Mouse (Mus musculus): ENCODE results near the gene Apoc3.

The Apoc3 gene

DNA sequence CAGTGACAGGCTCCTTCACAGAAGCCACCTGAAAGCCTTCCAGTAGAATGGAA lies at the start of gene Apoc3:
TSS of gene Apoc3 (minus strand) at position 41 of the 53 bp plus-strand sequence.
- no peak for DNase-seq

DNA sequence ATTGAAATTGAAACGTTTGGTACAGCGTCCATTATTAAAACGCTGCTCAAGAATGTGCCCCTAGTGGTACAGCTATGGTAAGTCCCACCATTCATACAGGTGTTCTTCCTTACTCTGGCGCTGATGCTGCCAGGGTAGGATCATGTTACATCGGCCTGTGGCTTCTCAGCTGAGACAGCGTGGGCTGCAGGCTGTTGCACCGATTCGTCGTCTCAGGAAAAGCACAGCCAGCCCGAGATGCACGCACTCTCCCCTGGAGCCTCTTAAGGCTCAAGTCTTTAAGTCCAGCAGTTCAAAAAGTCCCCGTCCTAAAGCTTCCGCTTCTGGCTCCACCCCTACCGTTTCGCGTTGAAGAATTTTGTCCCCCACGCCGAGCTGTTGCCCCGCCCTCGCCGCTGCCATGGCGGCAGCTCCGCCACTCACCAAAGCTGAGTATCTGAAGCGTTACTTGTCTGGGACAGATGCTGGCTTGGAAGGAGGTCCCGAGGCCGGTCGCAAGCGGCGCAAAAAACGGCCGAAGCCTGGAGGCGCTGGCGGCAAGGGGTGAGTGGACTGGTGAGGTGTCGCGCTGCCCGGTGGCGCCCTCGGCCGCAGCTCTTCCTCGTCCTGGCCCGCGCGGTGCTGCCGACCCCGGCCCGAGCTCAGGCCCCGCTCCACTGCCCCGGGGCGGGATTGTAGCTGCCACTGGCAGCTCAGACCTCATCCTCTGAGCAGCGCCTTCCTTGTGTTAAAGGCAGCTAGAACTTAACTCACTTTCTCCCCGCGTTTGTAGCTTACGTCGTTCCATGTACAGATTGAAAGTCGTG lies 47.4 kb upstream of the Apoc3 start, which contains the start of gene Bud13:
TSS of gene Bud13 (plus strand) at position 378 of the 806 bp plus-strand sequence.
- DNase-seq = peak; percentile 86

DNA sequence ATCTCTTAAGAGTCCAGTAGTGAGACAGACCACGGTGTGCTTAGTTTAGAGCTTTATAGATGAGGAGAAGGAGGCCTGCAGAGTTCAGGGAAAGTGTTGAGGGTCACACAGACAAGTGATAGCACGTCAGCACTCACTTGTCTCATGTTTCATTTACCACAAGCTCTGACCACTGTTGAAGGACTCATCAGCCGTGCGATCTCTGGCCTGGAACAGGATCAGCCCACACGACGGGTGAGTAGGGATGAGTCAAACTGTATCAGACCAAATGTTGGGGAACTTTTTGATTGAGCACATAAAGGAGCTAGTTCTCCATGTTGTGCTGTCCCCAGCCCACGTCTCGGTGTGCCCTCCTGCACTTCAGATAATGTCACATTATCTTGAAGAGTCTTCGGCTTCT lies 39.1 kb upstream of the Apoc3 start:
- DNase-seq = no peak

DNA sequence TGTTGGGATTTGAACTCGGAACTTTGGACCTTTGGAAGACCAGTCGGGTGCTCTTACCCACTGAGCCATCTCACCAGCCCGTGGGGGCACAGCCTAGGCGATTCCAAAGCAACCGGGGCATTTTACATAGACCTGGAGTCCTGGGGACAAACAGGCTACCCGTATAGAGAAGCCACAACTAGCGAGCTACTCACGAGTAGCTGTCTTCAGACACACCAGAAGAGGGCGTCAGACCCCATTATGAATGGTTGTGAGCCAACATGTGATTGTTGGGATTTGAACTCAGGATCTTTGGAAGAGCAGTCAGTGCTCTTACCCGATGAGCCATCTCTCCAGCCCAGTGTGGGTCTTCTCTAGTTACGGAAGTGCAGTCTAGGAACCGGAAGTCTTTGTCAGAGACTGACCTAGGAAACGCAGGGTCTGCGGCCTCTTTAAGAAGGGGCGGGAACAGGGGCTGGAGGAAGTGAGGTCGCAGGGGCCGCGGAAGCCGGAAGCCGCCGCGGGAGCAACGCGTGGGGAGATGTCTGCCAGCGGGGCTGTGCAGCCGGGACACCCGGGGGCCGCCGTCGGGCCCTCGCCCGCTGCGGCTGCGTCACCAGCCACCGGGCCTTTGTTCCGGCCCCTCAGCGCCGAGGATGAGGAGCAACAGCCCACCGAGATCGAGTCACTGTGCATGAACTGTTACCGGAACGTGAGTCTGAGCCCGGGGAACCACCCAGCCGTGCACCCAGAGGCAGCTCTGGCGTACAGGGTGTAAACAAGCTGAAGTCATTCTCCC lies 37.4 kb upstream of the Apoc3 start, which contains the start of gene Zpr1:
TSS of gene Zpr1 (plus strand) at position 388 of the 778 bp plus-strand sequence.
- DNase-seq = peak; percentile 91

DNA sequence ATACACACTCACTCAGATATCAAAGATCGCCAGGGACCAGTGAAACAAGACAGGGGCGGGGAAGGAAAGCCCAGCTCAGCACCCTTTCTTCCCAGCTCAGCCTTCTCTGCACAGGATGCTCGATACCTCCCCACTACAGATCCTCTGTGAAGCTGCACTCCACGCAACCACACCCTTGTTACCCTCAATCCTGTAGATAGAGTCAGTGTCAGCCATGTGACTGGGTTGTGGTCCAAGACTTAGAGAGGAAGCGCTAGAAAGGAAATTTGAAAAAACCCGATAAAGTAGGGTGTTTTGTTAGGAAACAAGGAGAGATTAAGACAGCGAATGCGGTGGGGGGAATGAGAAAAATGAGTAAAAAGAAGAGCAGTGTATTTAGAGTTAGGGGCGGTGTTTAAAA lies 36.6 kb upstream of the Apoc3 start:
- DNase-seq = no peak

DNA sequence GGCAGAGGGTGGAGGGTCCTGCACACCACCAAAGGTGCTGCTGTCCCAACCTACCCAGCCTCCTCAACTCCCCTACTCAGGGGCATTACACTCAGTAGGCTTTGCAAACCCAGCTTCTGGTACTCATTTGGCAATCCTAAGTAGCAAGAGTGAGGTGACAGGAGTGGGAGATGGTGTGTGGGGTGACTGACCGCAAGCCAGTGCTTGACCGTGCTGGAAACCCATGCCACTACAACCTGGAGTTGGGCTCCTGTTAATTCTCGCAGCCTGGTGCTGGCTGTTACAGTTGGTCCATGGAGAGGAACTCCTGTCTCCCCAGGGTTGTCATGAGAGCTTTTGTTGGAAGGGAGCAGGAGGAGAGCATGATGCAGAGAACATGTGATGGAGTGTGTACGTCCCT lies 35.3 kb upstream of the Apoc3 start:
- no peak for DNase-seq

DNA sequence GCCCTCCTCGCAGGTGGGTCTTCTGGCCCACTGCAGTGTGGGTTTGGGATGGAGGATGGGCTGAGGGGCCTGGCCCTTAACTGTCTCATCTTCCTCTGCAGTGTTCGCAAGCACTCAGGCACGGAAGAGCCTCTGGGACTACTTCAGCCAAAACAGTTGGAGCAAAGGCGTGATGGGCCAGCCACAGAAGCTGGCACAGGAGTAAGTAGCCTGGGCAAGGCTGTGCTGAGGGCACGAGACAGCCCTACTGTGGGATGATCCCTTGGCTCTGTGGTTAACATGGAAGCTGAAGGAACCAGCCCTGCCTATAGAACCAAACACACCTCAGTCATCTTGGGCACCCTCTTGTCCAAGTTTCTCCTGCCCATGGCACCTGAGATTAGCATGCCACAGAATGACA lies 33.7 kb upstream of the Apoc3 start:
- DNase-seq = no peak

DNA sequence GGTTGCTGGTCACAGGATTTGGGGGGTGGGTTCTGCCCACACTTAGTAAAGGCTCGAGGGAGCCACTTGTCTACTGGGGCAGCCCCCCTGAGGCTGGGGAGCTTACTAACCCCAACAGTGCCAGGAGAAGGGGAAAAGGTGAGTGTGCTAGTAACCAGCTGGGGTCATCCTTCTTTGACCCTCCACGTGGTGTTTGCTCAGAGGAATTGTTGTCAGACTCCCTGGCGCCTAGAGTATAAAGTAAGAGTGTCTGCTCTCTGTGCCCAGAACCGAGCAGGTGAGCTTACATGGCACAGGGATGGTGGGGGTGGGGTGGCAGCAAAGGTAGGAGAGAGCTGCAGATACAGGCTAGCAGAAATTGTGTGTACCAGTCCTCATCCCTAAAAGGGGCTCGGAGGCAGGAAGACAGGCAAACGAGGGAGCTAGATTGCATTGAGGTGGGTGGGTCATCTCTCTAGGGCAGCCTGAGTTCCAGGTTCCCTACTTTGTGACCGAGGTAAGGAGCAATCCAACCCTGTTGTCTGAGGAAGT lies 33.0 kb upstream of the Apoc3 start, which contains the start of gene Apoa5:
TSS of gene Apoa5 (plus strand) at position 291 of the 531 bp plus-strand sequence.
- no peak for DNase-seq

DNA sequence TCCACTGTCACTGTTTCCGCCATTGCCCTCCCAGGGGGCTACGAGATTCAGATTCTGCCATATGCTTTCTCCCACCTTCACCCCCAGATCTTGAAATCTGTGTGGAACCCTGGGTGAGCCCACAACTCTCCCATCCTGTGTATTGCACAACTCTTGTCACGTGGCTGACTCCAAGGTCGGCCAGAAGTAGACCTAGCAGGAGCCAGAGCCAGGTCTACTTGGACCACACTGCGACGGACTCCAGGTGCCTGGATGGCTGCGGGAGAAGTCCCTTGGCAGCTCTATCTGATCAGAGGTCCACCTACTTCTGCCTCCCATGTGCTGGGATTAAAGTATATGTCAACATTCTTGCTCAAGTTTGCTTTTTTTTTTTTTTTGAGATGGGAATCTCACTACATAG lies 25.7 kb upstream of the Apoc3 start:
- no peak for DNase-seq

DNA sequence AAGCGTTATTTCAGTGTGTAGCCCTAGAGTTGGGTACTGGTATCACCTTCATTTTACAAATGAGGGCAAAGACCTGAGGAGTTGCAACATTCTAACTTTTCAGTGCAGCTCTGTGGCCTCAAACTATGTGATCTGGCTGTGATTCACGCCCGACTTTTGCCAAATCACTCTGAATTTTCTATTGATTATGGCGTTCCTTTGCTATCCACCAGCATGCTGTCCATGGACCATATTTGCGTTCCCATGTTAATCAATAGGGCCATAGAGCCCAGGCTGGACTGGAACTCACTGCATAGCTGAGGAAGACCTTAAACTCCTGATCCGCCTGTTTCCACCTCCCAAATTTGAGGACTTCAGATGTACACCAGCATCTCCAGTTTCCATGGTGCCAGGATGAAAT lies 23.7 kb upstream of the Apoc3 start:
- no peak for DNase-seq

DNA sequence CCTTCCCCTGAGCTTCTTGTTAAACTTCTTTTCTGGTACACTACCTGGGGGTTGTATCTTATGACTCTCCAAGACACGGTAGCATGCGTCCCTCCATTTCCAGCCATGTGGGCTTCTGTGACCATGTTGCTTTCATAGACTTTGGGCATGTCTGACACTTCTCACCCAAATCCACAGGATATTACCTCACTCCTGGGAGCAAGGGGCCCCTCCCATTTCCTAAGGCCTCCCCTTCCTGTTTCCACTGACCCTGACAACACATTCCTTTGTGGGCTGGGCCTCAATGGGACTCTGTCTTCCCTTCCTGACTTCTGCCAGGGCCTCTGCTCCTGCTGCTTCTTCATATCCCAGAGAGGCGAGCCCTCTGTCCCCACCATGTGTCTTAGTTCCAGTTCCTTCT lies 22.1 kb upstream of the Apoc3 start:
- DNase-seq = no peak

DNA sequence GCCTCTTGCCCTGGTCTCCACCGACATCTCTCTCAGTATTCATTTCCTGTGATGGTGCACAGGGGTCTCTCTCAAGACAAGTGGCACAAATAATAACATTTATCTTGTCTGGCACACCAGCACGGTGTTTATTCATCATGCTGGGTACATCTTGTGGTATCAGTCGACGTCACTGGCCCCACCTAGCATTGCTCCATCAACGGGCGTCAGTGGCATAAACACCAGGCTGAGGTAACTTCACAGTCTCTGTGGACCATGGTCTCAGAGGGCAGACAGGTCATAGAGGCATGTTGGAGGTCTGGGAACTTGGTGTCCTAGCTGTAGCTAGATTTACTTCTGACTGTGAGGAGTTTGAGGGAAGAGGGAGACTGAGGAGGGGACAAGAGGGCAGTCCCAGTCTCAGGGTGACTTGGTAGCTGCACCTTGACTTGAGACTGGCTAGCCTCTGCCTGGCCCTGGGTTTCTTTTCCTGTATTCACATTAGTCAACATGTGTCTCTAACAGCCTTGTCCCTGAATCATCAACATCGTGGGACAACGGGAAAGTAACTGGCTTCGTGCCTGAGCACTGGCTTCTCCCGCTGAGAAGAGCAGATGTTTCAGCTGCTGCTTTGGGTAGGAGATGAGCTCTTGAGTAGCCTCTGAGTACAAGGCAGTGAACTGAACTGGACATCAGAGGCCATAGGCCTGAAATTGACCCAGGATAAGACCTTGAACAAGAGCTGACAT lies 21.4 kb upstream of the Apoc3 start:
- DNase-seq = no peak

DNA sequence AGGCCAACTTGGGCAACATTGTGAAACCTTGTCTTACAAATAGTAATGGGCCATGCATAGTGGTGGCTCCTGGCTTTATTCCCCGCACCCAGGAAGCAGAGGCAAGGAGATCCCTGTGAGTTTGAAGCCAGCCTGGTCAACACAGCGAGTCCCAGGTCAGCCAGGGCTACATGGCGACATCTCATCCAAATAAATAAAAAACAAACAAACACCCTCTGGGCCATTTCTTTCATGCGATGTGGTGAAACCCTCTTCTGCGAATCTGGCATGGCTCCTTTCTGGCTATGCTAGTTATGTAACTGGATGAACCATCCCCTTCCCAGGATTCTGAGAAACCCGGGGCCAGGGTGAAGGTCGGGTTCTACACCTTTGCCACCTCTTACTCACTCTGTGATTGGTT lies 20.7 kb upstream of the Apoc3 start:
- DNase-seq = no peak

DNA sequence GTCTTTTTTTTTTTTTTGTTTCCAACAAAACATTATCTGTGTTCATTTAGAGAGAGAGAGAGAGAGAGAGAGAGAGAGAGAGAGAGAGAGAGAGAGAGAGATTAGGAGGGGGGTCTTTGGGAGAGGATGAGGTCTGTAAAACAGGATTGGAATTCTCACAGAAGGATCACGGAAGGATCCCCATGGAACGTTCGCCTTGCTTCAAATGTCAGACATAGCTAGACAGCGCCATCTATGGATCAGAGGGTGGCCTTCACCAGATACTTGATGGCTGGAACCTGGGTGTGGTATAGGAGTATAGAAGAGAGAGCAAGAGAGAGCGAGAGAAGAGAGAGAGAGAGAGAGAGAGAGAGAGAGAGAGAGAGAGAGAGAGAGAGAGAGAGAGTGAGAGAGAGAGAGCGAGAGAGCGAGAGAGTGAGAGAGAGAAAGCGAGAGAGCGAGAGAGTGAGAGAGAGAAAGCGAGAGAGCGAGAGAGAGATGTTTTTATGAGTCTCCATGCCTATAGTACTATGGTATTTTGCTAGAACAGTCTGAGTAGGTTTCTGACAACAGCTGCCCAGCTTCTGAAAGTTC lies 11.4 kb upstream of the Apoc3 start:
- DNase-seq = peak; percentile 43

DNA sequence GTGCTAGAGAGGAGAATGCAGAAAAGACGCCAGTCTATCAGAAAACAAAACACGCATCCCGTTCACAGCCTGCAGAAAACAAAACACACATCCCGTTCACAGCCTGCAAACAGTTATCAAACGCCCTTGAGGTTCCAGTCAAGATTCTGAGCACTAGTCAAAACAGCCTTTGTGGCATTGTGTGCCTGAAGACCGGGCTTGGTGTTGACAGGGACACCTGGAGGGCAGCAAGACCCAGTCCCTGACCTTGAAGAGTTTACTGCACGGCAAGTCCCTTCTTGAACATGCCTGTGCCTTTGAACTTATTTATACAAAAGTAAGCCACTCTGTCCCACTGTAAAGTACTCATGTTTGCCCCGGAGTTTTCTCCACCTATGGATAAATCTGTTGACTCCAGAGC lies 8.1 kb upstream of the Apoc3 start:
- DNase-seq = no peak

DNA sequence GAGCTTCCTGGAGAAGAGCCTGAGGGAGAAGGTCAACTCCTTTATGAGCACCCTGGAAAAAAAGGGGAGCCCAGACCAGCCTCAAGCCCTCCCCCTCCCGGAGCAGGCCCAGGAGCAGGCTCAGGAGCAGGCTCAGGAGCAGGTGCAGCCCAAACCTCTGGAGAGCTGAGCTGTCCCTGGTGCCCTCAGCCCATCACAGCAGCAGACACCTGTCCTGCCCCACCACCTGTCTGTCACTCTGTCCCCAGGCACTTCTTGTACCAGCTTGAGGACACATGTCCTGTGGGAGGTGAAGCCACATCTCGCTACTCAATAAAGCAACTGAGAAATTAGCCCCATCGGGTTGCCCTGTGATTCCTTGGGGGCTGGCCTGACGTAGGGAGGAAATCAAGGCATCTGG lies 7.7 kb upstream of the Apoc3 start:
- DNase-seq = no peak

DNA sequence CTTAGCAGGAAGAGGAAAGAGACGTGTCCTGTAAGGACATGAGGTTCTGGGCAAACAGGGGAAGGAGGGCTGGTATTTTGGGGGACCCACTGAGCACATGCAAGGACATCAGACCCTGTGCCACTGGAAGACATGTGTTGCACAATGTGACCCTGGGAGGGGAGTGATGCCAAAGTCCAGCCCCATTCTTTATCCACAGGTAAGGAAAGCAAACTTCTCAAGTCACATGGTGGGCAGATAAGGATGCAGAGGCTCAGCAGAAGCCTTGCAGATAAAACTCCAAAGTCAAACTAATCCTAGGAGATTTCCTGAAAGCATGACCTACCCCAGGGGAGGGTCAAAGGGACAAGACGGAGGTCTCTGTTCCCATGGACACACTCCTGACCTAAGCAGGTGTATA lies 6.4 kb upstream of the Apoc3 start:
- DNase-seq = no peak

DNA sequence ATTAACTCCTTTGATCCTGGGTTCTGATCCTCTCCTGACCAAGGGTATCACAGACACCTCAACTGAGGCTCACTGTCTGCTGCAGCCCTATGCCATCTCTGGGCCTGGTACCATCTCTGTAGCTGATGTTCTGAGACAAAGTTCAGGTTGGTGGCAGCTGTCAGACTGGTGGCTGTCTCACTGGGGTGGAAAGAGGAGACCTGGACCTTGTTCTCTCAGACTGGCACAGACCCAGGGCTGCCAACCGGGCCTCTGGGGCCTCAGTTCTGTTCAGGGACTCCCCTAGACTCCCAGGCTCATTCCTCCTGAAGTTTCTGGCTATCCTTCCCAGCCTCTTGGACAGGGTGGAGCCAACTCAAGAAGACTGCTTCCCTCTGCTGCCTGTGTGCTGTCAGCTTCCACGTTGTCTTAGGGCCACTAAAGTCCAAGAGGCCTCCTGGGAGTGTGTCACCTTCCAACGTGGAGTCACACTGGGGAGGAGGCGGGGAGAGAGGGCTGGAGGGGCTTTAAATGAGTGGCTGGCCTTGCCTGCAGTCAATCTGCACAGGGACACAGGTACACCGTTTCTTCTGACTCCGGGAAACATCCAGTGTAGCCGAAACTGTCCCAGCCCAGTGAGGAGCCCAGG lies 5.2 kb upstream of the Apoc3 start, which contains the start of gene Apoa4:
TSS of gene Apoa4 (plus strand) at position 171 of the 628 bp plus-strand sequence.
- peak; percentile 38 for DNase-seq

DNA sequence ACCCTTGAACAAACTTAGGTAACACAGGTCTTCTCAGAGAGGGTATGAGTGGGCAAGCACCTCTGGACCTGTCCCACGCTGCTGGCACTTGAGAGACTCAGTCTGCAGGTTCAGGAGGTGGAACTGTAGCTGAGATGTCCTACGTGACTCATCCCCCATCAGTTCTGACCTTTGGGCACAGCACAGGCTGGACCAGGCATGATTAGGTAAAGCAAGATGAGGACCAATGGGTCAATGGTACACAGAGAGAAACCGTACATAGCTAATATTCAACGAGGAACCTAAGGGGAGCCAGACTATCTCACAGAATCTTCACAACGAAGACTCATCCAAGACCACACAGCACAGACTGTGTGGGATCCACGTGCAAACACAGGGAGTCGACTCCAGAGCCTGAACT lies 3.4 kb upstream of the Apoc3 start:
- DNase-seq = no peak

DNA sequence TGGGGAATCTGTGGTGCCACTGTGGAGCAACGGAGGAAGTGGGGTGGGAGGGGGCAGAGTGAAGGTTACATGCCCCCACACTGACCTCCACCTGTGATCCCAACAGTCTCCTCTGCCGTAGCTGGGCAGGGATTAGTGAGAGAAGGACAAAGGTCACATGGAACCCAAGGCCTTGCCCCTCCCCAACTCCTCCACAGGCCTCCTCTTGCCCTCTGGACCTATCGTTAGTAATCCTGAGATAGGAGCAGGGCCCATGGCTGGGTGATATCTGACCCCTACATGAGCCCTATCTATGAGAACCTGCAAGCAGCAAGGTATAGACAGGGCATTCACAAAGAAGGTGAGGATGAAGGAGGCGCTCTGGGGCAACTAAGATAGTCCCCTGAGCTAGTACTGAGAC lies 213 bp upstream of the Apoc3 start:
- DNase-seq = peak; percentile 53

DNA sequence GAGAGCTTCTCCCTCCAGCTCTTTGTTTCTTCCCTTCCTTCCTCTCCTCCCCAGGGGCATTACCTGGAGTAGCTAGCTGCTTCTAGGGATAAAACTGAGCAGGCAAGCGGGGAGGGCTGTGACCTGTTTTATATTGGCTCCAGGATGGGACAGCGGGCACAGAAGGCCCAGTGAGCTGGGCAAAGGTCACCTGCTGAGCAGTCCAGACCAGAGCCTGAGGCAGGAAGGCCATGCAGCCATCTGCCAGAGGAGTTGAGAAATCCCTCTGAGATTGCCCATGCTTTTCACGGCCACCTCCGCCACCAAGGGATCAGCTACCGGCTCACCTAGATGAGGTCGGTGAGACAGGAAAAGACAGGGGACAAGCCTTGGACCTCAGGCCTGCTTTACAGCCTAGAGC lies 240 bp downstream of the Apoc3 start:
- DNase-seq = peak; percentile 76

DNA sequence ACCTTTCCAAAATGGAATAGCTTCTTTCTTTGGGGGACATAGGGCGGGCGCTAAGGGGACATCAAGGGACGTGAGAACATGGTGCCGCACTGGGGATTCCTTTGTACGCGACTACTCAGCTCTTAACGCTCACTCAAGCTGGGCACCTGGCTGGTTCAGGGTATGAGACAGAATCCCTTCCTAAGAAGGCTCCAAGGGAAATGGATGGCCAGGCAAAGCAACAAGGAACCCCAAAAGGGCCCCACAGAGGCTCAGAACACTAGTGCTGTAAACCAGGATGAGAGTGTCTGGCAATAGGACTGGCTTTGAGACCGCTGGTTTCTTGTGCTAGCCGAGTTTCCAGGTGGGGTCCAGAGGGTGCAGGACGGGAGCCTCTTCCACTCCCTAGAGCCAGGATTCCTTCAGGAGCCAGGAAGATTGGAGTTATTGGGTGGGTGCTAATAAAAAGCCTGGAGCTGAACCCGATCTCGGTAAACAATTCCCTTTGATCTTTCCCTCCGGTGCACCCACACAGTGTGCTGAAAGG lies 4.9 kb downstream of the Apoc3 start:
- DNase-seq = no peak
